In genomic region chr11:112878436-112878835, GRCm38 (mm10) we compare ENCODE assay signal across 19 mouse cellular contexts.
A peak's percentile ranks its signal among the peaks of the same experiment; 100 is the strongest.
DNase-seq lines count a peak whose midpoint lies in the region; TF ChIP-seq lines count a peak whose summit lies in the region.
"Had no signal": no experiment of that assay in that cellular context is flagged by ENCODE, and none has a peak within 500 bp of the region (broad histone marks: within the 10 kb centered on the region; RNA-seq: fewer than 3 reads in every experiment).

No protein-coding gene starts in this region.

- no peak overlapping the region for H3K27ac ChIP-seq in gastrocnemius, adult 2 months
- H3K27ac ChIP-seq: embryonic facial prominence, embryonic 13.5 days; embryonic facial prominence, embryonic 15.5 days; forebrain, embryonic 10.5 days; forebrain, embryonic 12.5 days had no signal

- no peak overlapping the region for H3K4me3 ChIP-seq in gastrocnemius, adult 2 months
- H3K4me3 ChIP-seq: embryonic facial prominence, embryonic 13.5 days; embryonic facial prominence, embryonic 15.5 days; erythroblast, embryonic 14.5 days; forebrain, embryonic 10.5 days; forebrain, embryonic 12.5 days had no signal

- intact Hi-C loops in gastrocnemius, adult 2 months (cut with DNase I), result no loop called here

- TF ChIP-seq CTCF in gastrocnemius, adult 2 months (IDR thresholded peaks at IDR 0.05), result no peak

- peak; percentile 56 for DNase-seq in adrenal gland, adult 2 months
- DNase-seq in adrenal gland, postnatal 25 days, result no peak
- peak; percentile 23 to 38 for DNase-seq in adrenal gland, postnatal 36 days
- DNase-seq in adrenal gland, postnatal 14 days, result no peak
- peak; percentile 27 for DNase-seq in NIH3T3 (ENCODE audit: low read depth)
- DNase-seq in gastrocnemius, adult 2 months, result no peak
- DNase-seq: B cell, adult 2 months; cerebellum, adult 11 months; cerebellum, adult 18-20 months; cerebellum, adult 8-10 months; cerebellum, adult 9-11 months; cerebellum, postnatal 14 days; cerebellum, postnatal 36 days; embryo, embryonic 11 days had no signal

Comparison
In these comparisons a context has a peak if more than half of its experiments do, and no peak if none do; other contexts are left out.
1. DNase-seq: peak in adrenal gland, adult 2 months (single experiment), adrenal gland, postnatal 36 days (2 of 2) and NIH3T3 (single experiment); none in adrenal gland, postnatal 25 days (single experiment), adrenal gland, postnatal 14 days (single experiment) and gastrocnemius, adult 2 months (single experiment).